Mouse (Mus musculus): ENCODE results near the gene Prl7a1.

The Prl7a1 gene

GRCm38 (mm10) chr13:27642393-27642792 is at the start of gene Prl7a1:
Gene Prl7a1, minus strand, starts transcription at chr13:27642493.
- DNase-seq = no peak

- DNase-seq = no peak
Observed at GRCm38 (mm10) chr13:27667936-27668335, 25.6 kb upstream of the Prl7a1 start, which contains the start of gene Prl7a2. Gene Prl7a2, minus strand, starts transcription at chr13:27668036.

- no peak for DNase-seq
Observed at GRCm38 (mm10) chr13:27660747-27661146, 18.5 kb upstream of the Prl7a1 start.

GRCm38 (mm10) chr13:27610482-27610881 is 31.8 kb downstream of the Prl7a1 start, which contains the start of gene Prl7b1:
Gene Prl7b1, minus strand, starts transcription at chr13:27610582.
- DNase-seq = no peak

Data from lung, postnatal 36 days (tissue).